Mouse (Mus musculus) brain, embryonic 14.5 days (tissue): Measurements from ENCODE around the gene Tk1.

Experiments
- CTCF ChIP-seq: fragments of 200-500 bp; IDR thresholded peaks from 2 replicates; pipeline ENCODE4 v1.5.1; 2012; ENCODE audit warnings: inconsistent platforms, mild to moderate bottlenecking, moderate library complexity, borderline replicate concordance; ENCODE audit not compliant: insufficient read depth, insufficient read length; ENCODE audit errors: extremely low read depth
- POLR2A ChIP-seq: fragments of 200-500 bp; IDR thresholded peaks from 2 replicates; pipeline ENCODE4 v1.6.1; 2012; ENCODE audit warnings: mild to moderate bottlenecking, inconsistent platforms, borderline replicate concordance; ENCODE audit not compliant: poor library complexity, insufficient read depth, insufficient read length, severe bottlenecking; ENCODE audit errors: extremely low read depth

- TF ChIP-seq POLR2A (no peak), CTCF (peak; percentile 71)
Observed at GRCm38 (mm10) chr11:117783089-117783488, 42.8 kb downstream of the Tk1 start.
